Mouse (Mus musculus) stomach, embryonic 14.5 days (tissue): ENCODE data around the gene Adamts5. TPM values are rescaled to one million over a fixed set of nuclear protein-coding genes. Genes with fewer than 3 reads are reported as not detected.

Source experiments
- ATAC-seq: fragments of 200-750 bp; cut with Nextera tagmentation; 2 replicates; pipeline ENCODE4 v1.8.0; 2017; ENCODE audit warnings: low read depth, moderate TSS enrichment; ENCODE audit not compliant: insufficient number of reproducible peaks, insufficient read depth, low FRiP score
- H3K27ac ChIP-seq: fragments of 300-500 bp; sonication (generic); 2 replicates; pipeline ENCODE4 v1.5.1; 2014; ENCODE audit warnings: mild to moderate bottlenecking, low read length, moderate library complexity, mixed read lengths
- H3K27me3 ChIP-seq: fragments of 300-500 bp; sonication (generic); 2 replicates; pipeline ENCODE4 v1.6.1; 2014; ENCODE audit warnings: low read length, control low read depth, mixed read lengths; ENCODE audit not compliant: control insufficient read depth, insufficient read depth
- H3K36me3 ChIP-seq: fragments of 300-500 bp; sonication (generic); 2 replicates; pipeline ENCODE4 v1.6.1; 2014; ENCODE audit warnings: mild to moderate bottlenecking, control low read depth, low read length, moderate library complexity, mixed read lengths; ENCODE audit not compliant: control insufficient read depth, insufficient read depth
- H3K4me1 ChIP-seq: fragments of 300-500 bp; sonication (generic); 2 replicates; pipeline ENCODE4 v1.6.1; 2014; ENCODE audit warnings: low read length, control low read depth, mixed read lengths; ENCODE audit not compliant: control insufficient read depth, insufficient read depth
- H3K4me2 ChIP-seq: fragments of 300-500 bp; sonication (generic); replicated peaks from 2 replicates; pipeline ENCODE4 v1.6.1; 2014; ENCODE audit warnings: low read depth, low read length, control low read depth
- H3K4me3 ChIP-seq: fragments of 300-500 bp; sonication (generic); 2 replicates; pipeline ENCODE4 v1.5.1; 2014; ENCODE audit warnings: low read depth, low read length, control low read depth
- H3K9ac ChIP-seq: fragments of 300-500 bp; sonication (generic); replicated peaks from 2 replicates; pipeline ENCODE4 v1.6.1; 2014; ENCODE audit warnings: low read depth, mild to moderate bottlenecking, control low read depth, low read length, moderate library complexity, mixed read lengths
- H3K9me3 ChIP-seq: fragments of 300-500 bp; sonication (generic); 2 replicates; pipeline ENCODE4 v1.6.1; 2016; ENCODE audit warnings: low read depth, low read length, control low read depth; ENCODE audit not compliant: control insufficient read depth
- WGBS: fragments of 180-500 bp; shearing (Covaris S2); extraction: QIAGEN DNeasy Blood & Tissue Kit; methylation state at CpG from one replicate; pipeline ENCODE4 v1.1.7; 2014; 5-methylcytosine and 5-hydroxymethylcytosine counted together
- polyA plus RNA-seq: library from polyadenylated mRNA; unstranded; fragments of >200 nt; fragmentation: Nextera tagmentation; extraction: Ambion mirVana; gene quantifications from 2 replicates; pipeline ENCODE4 v1.2.1, GENCODE M21; 2014

Adamts5 gene
- polyA plus RNA-seq, 1 experiment from 2014 or later: 2.9 TPM

DNA sequence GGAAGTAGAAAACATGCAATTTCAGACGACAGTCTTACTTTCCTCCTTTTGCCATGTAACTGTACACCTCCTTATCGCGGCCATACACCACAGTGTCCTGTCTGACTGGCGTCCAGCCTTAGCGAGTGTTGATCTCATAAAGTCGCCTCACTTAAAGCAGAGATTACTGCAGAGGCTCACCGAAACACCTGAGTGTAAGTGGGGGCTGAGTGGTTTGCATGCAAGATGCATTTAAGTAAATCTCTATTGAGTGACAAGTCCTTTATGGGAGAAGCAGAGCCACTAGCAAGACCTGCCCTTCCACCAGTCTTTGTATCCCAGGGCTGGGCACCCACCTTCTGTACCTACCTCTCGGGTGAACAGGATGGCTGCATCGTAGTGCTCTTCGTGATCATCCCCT lies 2.8 kb downstream of the Adamts5 start:
- Histone ChIP-seq H3K4me1 (peaks cover 5% of the 10 kb centered on the region; the same call in 1 of the 2 replicates), H3K4me3 (peak overlapping the region; percentile 58; the same call in 1 of the 2 replicates), H3K9ac (no peak overlapping the region), H3K27ac (no peak overlapping the region), H3K9me3 (no peaks in the 10 kb centered on the region), H3K36me3 (no peaks in the 10 kb centered on the region), H3K27me3 (no peaks in the 10 kb centered on the region; the same call in 1 of the 2 replicates), H3K4me2 (peak overlapping the region; percentile 91)
- ATAC-seq: no peak
- 71% methylated on average over 10 of the region's 10 CpGs for WGBS

GRCm38 (mm10) chr16:85898391-85898790 lies 3.2 kb downstream of the Adamts5 start:
- Histone ChIP-seq H3K27ac (no peak overlapping the region), H3K27me3 (no peaks in the 10 kb centered on the region; the same call in 1 of the 2 replicates), H3K4me3 (no peak overlapping the region), H3K9ac (no peak overlapping the region), H3K36me3 (no peaks in the 10 kb centered on the region), H3K4me1 (peaks cover 5% of the 10 kb centered on the region; the same call in 1 of the 2 replicates), H3K4me2 (peak overlapping the region; percentile 91), H3K9me3 (no peaks in the 10 kb centered on the region)
- 50% methylated on average over 4 of the region's 4 CpGs for WGBS
- ATAC-seq: no peak

- no peak overlapping the region for H3K4me3 ChIP-seq
- H3K9me3 ChIP-seq: no peaks in the 10 kb centered on the region
- no peak overlapping the region for H3K9ac ChIP-seq
- WGBS: 90% methylated on average over 3 of the region's 3 CpGs
- no peaks in the 10 kb centered on the region for H3K36me3 ChIP-seq
- peaks cover 5% of the 10 kb centered on the region; the same call in 1 of the 2 replicates for H3K4me1 ChIP-seq
- peak overlapping the region; percentile 91; the same call in 1 of the 2 replicates for H3K4me2 ChIP-seq
- no peak overlapping the region for H3K27ac ChIP-seq
- no peak for ATAC-seq
- no peaks in the 10 kb centered on the region; the same call in 1 of the 2 replicates for H3K27me3 ChIP-seq
These were observed 3.8 kb downstream of the Adamts5 start for GRCm38 (mm10) chr16:85897854-85898253.

DNA sequence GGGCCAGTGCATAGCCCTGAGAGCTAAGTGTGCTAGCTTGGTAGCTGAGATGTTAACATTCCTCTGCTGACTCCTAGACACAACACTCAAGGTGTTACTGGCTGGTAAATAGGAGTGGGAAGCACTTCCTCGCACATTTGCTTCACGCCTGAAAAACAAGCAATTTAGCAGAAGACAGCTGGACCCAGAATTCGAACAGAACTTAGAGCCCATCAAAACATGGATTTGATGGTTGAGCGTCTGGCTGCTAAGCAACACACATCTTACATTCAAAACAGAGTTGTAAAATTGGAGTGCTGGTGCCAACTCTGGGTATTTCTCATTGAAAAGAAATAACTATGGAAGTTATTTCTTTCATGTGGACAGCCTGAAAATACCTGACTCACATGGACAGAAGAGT lies 5.7 kb downstream of the Adamts5 start:
- Histone ChIP-seq H3K9ac (no peak overlapping the region), H3K36me3 (no peaks in the 10 kb centered on the region), H3K4me2 (no peak overlapping the region), H3K4me1 (peaks cover 5% of the 10 kb centered on the region; the same call in 1 of the 2 replicates), H3K27ac (no peak overlapping the region), H3K9me3 (no peaks in the 10 kb centered on the region), H3K4me3 (no peak overlapping the region), H3K27me3 (no peaks in the 10 kb centered on the region; the same call in 1 of the 2 replicates)
- 84% methylated on average over 4 of the region's 4 CpGs for WGBS
- no peak for ATAC-seq

DNA sequence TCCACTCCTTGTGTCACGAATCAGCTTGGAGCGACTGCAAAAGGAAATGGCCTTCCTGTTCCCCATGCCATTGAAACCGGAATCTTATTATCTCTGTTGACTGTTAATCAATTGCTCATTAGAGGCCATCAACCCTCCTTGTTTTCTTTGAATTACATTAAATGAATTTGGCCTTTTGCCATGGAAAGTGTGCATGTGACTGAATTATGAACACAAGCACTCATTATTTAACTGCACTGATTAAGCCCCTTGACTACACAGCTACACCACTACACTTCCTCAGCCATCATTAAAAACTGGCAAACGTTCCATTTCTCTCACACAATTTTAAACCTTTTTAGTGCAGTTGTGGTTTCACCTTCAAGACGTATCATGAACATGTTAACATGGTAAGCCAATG lies 11.8 kb downstream of the Adamts5 start:
- no peak overlapping the region for H3K9ac ChIP-seq
- WGBS: 71% methylated on average over 5 of the region's 5 CpGs
- no peak for ATAC-seq
- no peak overlapping the region for H3K4me3 ChIP-seq
- no peaks in the 10 kb centered on the region for H3K27me3 ChIP-seq
- no peaks in the 10 kb centered on the region for H3K9me3 ChIP-seq
- H3K27ac ChIP-seq: no peak overlapping the region
- H3K36me3 ChIP-seq: no peaks in the 10 kb centered on the region
- no peaks in the 10 kb centered on the region for H3K4me1 ChIP-seq
- H3K4me2 ChIP-seq: no peak overlapping the region

DNA sequence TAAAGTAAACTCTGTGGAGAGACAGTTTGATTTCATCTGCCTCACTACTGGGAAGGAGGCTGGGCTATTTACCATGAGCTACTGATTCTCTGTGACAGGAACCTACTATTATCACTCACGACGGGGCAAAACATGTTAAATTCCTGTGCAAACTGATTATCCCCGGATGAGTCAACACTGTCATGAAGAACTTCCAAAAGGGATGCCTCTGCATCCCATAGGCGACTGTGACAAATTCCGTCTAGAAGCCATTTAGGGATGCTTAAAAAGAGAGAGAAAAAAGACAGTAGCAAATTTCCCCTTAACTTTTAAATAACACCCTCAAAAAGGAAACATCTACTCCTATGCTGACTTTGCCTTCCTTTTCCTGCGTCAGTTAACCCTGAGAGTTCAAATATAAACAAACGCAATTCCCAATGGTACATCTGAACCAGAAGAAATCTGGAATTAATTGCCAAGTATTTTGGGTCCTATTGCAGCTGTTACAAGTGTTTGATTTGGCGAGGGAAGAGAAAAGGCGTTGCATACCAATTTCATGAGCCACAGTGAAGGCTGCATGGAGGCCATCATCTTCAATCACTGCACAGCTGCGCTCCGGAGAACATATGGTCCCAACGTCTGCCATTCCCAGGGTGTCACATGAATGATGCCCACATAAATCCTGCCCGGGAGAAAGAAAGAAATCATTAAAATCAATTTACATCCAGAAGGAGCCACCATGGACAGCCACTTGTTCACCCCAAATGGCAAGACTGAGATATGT lies 14.2 kb downstream of the Adamts5 start:
- Histone ChIP-seq H3K27me3 (no peaks in the 10 kb centered on the region), H3K27ac (no peak overlapping the region), H3K4me2 (no peak overlapping the region), H3K4me1 (no peaks in the 10 kb centered on the region), H3K9me3 (no peaks in the 10 kb centered on the region), H3K36me3 (no peaks in the 10 kb centered on the region), H3K9ac (no peak overlapping the region), H3K4me3 (no peak overlapping the region)
- WGBS: 64% methylated on average over 13 of the region's 13 CpGs
- no peak for ATAC-seq

DNA sequence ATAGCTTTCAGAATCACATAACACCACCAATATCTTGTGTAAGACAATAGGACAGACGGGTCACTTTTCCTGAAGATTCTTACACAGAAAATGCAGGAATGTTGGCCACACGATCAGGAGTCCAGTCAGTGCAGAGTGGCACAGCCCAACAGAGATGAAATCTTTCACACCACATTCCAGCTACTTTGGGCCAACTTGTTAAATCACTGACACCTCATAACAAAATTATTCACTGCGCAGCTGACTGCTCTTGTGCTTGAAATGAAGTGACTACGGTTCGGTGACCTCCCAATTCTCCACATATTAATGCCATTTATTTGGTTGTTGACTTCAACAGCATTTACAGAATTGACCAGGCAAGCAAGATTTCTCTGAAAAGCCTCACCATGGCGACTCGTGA lies 22.6 kb downstream of the Adamts5 start:
- Histone ChIP-seq H3K4me2 (no peak overlapping the region), H3K27ac (no peak overlapping the region), H3K36me3 (no peaks in the 10 kb centered on the region), H3K4me3 (no peak overlapping the region), H3K9me3 (no peaks in the 10 kb centered on the region), H3K4me1 (no peaks in the 10 kb centered on the region), H3K9ac (no peak overlapping the region), H3K27me3 (no peaks in the 10 kb centered on the region)
- ATAC-seq: no peak
- WGBS: 86% methylated on average over 7 of the region's 7 CpGs

GRCm38 (mm10) chr16:85874141-85874540 lies 27.5 kb downstream of the Adamts5 start:
- no peaks in the 10 kb centered on the region for H3K4me1 ChIP-seq
- H3K4me2 ChIP-seq: no peak overlapping the region
- H3K9ac ChIP-seq: no peak overlapping the region
- WGBS: 78% methylated on average over 3 of the region's 3 CpGs
- H3K27me3 ChIP-seq: no peaks in the 10 kb centered on the region
- no peak overlapping the region for H3K4me3 ChIP-seq
- H3K36me3 ChIP-seq: no peaks in the 10 kb centered on the region
- ATAC-seq: no peak
- no peak overlapping the region for H3K27ac ChIP-seq
- no peaks in the 10 kb centered on the region for H3K9me3 ChIP-seq
